Mouse (Mus musculus) heart, postnatal 0 days (tissue): ENCODE measurements around the gene Atp2b1.

Experiments used
- CTCF ChIP-seq: IDR thresholded peaks from 2 replicates; pipeline ENCODE4 v1.5.1; 2016; ENCODE audit warnings: antibody characterized with exemption, control low read depth, low read depth
- EP300 ChIP-seq: IDR thresholded peaks from 2 replicates; pipeline ENCODE4 v1.6.1; 2016; ENCODE audit warnings: antibody characterized with exemption, low read depth

DNA sequence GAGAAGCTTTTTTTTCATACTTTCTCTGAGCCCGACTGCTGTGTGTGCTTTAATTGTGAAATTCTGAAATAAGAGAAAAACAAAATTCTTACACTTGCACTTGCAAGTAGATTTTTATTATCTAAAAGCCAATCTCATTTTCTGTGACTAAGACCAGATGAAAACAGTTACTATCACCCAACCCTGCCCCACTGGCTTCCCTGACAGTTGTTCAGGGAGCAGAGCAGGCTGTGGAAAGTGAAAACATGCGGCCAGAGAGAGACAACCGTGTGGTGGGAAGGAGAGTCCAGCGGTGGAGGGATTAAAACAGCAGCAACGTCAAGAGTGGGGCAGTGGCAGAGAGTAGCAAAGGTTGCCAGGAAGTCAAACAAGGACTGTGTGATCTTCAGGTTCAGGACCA is 46.7 kb downstream of the Atp2b1 start:
- TF ChIP-seq CTCF (no peak), EP300 (no peak)
